Mouse (Mus musculus) bone marrow, adult 2 months (tissue): Measurements from ENCODE around the gene Fthl17f.
"Not testable (repeated sequence)": the region's sequence is repeated elsewhere in the genome, so short reads cannot be mapped to it uniquely, and the experiment has no call there.

ENCODE experiments used
- CTCF ChIP-seq: fragments of 200-500 bp; IDR thresholded peaks from 2 replicates; pipeline ENCODE4 v1.5.1; 2011; ENCODE audit warnings: low read length, control low read depth; ENCODE audit not compliant: control insufficient read depth, insufficient read depth
- POLR2A ChIP-seq: fragments of 200-500 bp; IDR thresholded peaks from 2 replicates; pipeline ENCODE4 v1.6.1; 2011; ENCODE audit warnings: low read depth, mild to moderate bottlenecking, control low read depth, low read length, borderline replicate concordance; ENCODE audit not compliant: control insufficient read depth

DNA sequence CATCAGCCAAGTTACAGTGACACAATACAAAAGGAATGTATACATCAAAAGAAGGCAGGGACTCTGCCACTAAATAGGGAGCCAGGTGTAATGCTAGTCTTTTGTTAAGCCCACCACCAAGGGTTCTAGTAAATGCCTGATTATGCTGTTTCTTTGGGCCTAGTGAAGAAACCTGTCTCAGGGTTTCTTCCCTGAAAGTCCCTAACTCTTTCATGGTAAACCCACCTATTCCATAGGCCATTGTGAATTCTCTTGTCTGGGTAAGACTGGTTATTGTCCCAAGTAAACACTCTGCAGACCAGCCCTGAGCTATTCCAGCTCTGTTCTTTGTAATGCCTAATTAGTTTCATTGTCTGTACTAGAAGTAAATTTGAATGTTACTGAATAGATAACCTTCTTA, 32.3 kb downstream of the Fthl17f start:
- TF ChIP-seq CTCF, POLR2A: not testable (repeated sequence)
